Mouse (Mus musculus) brain, embryonic 14.5 days (tissue): Measurements from ENCODE around the gene Myo1d. TPM values are rescaled to one million over a fixed set of nuclear protein-coding genes. Genes with fewer than 3 reads are reported as not detected.
A peak's percentile ranks its signal among the peaks of the same experiment; 100 is the strongest.

ENCODE experiments used
- DNase-seq: peaks from one replicate; pipeline ENCODE4 v3.0.0-alpha.2; 2011; ENCODE audit warnings: low read depth
- CTCF ChIP-seq: fragments of 200-500 bp; IDR thresholded peaks from 2 replicates; pipeline ENCODE4 v1.5.1; 2012; ENCODE audit warnings: inconsistent platforms, mild to moderate bottlenecking, moderate library complexity, borderline replicate concordance; ENCODE audit not compliant: insufficient read depth, insufficient read length; ENCODE audit errors: extremely low read depth
- POLR2A ChIP-seq: fragments of 200-500 bp; IDR thresholded peaks from 2 replicates; pipeline ENCODE4 v1.6.1; 2012; ENCODE audit warnings: mild to moderate bottlenecking, inconsistent platforms, borderline replicate concordance; ENCODE audit not compliant: poor library complexity, insufficient read depth, insufficient read length, severe bottlenecking; ENCODE audit errors: extremely low read depth
- polyA plus RNA-seq: library from polyadenylated mRNA; depleted of rRNA; stranded (reverse); fragments of >200 nt; gene quantifications from 2 replicates; pipeline ENCODE4 v1.2.3, GENCODE M21; 2012

Myo1d gene
- polyA plus RNA-seq, 1 experiment, result 2.2 TPM

- no peak for DNase-seq
- TF ChIP-seq CTCF (no peak), POLR2A (no peak)
Measured at GRCm38 (mm10) chr11:80589387-80589786, 190.4 kb downstream of the Myo1d start.

GRCm38 (mm10) chr11:80585761-80586160 lies 194.1 kb downstream of the Myo1d start:
- DNase-seq, result peak; percentile 68
- TF ChIP-seq CTCF, result no peak
- TF ChIP-seq POLR2A, result no peak

- DNase-seq, result peak; percentile 46
- TF ChIP-seq POLR2A (no peak), CTCF (no peak)
Measured at GRCm38 (mm10) chr11:80585211-80585610, 194.6 kb downstream of the Myo1d start.

GRCm38 (mm10) chr11:80580494-80580893 lies 199.3 kb downstream of the Myo1d start:
- no peak for TF ChIP-seq POLR2A
- no peak for TF ChIP-seq CTCF
- no peak for DNase-seq

- TF ChIP-seq POLR2A, result no peak; the same call in 1 of the 2 replicates
- TF ChIP-seq CTCF, result no peak
- peak; percentile 99 for DNase-seq
Measured at GRCm38 (mm10) chr11:80577747-80578640, 201.8 kb downstream of the Myo1d start.

- no peak for DNase-seq
- TF ChIP-seq POLR2A (no peak), CTCF (no peak)
Measured at GRCm38 (mm10) chr11:80575794-80576193, 204.0 kb downstream of the Myo1d start.

- no peak for TF ChIP-seq POLR2A
- no peak for TF ChIP-seq CTCF
- peak; percentile 47 for DNase-seq
Measured at GRCm38 (mm10) chr11:80566286-80566685, 213.5 kb downstream of the Myo1d start.

- peak; percentile 83 for DNase-seq
- no peak for TF ChIP-seq POLR2A
- TF ChIP-seq CTCF, result no peak
Measured at GRCm38 (mm10) chr11:80564975-80565965, 214.6 kb downstream of the Myo1d start.

GRCm38 (mm10) chr11:80562479-80562878 lies 217.3 kb downstream of the Myo1d start:
- TF ChIP-seq POLR2A, result no peak
- TF ChIP-seq CTCF, result peak; percentile 56; the same call in 1 of the 2 replicates
- DNase-seq, result peak; percentile 74

GRCm38 (mm10) chr11:80560770-80561169 lies 219.1 kb downstream of the Myo1d start:
- no peak for TF ChIP-seq POLR2A
- no peak for TF ChIP-seq CTCF
- no peak for DNase-seq

GRCm38 (mm10) chr11:80555416-80555815 lies 224.4 kb downstream of the Myo1d start:
- no peak for DNase-seq
- TF ChIP-seq CTCF, result no peak
- no peak for TF ChIP-seq POLR2A

GRCm38 (mm10) chr11:80553046-80553445 lies 226.8 kb downstream of the Myo1d start:
- no peak for DNase-seq
- TF ChIP-seq CTCF, result no peak
- TF ChIP-seq POLR2A, result no peak

- TF ChIP-seq CTCF (no peak), POLR2A (no peak)
- peak; percentile 84 for DNase-seq
Measured at GRCm38 (mm10) chr11:80551634-80552033, 228.2 kb downstream of the Myo1d start.
